Mouse (Mus musculus) heart, adult 2 months (tissue): ENCODE measurements around the gene Tagap.

Source experiments
- CTCF ChIP-seq: fragments of 200-600 bp; IDR thresholded peaks from 2 replicates; pipeline ENCODE4 v1.8.1; 2022; ENCODE audit warnings: antibody characterized with exemption, mild to moderate bottlenecking, moderate library complexity
- POLR2A ChIP-seq: fragments of 200-500 bp; IDR thresholded peaks from 2 replicates; pipeline ENCODE4 v1.6.1; 2011; ENCODE audit warnings: mild to moderate bottlenecking, low read depth, low read length, control low read depth; ENCODE audit not compliant: insufficient read depth

- no peak for TF ChIP-seq POLR2A
- TF ChIP-seq CTCF: no peak
Measured at GRCm38 (mm10) chr17:7896047-7896635, 29.7 kb upstream of the Tagap start.
